Mouse (Mus musculus): Measurements from ENCODE around the gene Borcs7.

Borcs7 gene

DNA sequence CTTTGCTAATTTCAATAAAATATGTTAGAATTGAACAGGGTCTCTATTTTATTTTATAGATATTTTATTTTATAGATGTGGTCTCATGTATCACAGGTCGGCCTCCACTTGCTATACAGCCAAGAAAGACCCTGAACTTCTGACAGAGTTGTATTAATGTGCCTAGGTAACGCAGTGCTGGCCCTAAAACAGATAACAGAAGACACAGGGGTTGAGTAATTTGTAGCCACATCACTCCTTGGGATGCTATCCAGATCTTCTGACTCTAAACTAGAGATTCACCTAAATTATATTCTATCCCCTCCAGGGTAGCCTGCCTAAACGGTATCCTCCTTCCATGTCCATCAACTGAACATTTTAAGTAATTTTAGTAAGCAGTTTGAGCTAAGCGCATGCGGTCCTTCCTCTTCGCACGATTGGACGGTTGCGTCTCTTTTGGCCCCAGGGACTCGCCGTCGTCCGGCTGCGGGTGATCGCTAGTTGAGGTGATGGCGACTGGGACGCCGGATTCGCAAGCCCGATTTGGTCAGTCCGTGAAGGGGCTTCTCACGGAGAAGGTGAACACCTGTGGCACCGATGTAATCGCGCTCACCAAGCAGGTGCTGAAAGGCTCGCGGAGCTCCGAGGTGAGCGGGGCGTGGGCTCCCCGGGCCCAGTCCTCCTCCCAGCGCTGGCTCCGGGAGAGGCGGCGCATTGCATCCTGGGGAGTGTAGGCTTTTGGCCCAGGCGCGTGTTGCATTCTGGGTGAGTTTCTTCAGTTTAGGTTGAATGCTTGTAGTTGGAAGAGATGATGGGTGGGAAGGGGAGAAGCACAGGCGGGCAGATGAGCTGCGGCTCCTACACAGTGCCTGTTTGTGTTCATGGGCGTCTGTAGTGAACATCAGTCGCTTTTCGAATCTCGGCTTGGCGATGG lies at the start of gene Borcs7:
Gene Borcs7 (plus strand): TSS at position 447 of the 913 bp plus-strand sequence.
- peak; percentile 88 for DNase-seq (ENCODE audit: low read depth, low spot score)

DNA sequence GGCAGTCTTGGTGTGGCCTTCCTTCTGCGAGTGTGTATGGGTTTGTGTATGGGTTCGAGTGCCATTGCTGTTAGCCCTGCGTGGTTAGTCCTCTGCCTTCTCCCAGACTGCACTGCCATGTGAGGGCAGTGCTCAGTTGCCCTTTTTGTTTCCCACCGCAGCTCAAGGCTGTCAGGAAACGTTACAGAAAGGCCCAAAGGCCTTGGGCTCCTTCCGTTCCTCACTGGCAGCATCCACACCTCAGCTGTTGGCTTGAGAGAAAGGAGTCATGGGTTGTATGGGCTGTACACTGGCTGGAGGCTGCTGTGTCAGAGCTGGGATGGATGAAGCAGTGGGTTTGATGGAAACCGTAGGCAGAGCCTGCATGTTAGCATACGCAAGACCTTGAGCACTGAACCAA lies 48.9 kb upstream of the Borcs7 start:
- DNase-seq (ENCODE audit: low read depth, low spot score) = no peak

DNA sequence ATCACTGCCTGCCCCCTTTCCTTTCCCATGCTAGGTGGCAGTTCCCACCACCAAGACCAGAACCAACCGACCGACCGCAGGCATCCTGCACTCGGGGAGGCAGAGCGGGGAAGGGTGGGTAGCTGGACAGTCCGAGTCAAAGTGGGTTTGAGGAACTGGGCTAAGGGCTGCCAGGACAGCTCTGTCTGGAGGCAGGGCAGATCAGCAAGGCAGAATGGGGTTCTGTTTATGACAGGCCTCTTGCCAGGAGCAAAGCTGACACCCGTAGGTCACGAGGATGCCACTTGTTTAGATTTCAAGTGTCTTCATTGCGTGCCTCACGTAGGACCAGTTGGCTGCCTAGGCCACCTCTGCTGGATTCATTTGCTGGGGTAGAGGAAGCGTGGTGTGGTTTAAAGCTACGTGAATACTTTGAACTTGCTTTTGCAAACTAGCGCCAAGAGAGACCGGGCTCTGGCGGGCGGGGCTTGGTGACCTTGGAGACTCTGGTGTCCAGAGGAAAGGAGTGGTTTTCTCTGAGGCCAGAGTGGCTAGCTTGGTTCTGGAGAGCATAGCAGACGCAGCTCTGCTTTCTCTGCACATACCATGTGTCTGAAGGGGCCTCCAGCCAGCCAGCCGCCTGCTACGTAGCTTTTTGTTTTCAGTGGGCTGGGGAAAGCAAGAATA lies 48.2 kb upstream of the Borcs7 start:
- DNase-seq (ENCODE audit: low read depth, low spot score) = no peak

DNA sequence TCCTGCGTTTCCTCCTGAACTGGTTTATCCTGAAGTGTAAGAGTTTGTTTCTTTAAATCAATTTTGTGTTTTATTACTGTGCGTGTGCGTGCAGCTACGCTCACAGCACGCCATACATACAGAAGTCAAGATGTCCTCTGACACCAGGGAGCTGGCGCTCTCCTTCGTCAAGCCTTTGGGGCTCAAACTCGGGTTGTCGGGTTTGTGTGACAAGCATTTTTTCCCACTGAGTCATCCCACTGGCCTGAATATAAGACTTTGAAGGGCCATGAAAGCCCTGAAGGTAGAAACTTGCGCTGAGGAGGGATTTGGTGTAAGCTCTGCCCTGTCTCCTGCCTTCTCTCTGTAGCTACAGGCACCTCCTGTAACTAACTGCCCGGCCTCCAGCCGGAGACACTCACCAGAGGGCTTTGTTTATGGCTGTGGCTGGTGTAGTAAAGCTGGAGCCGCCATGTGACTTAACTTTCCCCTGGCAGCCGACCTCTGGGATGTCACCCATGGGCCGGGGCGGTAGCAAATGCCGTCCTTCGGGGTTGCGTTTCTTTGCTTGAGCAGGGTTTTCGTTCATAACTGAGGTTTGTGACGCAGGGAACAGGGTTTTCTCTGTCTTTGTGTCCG lies 47.5 kb upstream of the Borcs7 start:
- DNase-seq (ENCODE audit: low read depth, low spot score) = no peak

DNA sequence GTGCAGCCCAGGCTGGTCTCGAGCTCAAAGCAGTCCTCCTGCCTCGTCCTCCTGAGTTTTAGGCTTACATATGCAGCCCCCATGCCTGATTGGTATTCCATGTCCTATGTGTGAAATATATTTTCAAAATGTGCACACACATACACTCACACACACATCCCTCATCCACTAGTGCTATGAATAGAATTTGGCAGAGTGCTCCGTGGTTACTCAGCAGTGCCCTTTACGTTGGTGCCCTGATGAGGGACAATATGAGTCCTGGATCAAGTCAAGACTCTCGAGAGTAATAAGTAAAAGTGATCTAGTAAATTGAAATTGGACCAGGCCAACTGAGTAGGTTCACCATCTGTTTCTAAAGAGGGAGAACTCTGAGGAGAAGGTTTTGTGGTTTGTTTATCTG lies 46.5 kb upstream of the Borcs7 start:
- no peak for DNase-seq (ENCODE audit: low read depth, low spot score)

DNA sequence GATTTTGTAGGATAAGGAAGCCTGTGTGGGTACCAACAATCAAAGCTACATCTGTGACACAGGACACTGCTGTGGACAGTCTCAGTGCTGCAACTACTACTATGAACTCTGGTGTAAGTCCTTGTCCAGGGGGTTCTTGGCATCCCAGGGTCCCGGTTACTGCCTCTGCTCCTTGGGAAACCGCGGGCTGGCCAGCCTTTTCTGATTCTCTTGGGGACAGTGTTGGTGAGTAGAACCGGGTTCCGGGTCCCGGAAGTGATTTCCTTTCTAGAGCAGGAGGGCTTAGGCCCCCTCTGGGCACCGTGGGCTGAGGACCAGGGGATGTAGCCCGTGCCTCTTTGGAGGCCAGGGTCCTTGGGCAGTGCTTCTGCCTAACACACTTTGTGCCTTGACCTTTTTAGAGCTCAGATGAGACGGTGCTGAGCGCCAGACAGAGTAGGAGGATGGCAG lies 45.3 kb upstream of the Borcs7 start:
- DNase-seq (ENCODE audit: low read depth, low spot score) = no peak

DNA sequence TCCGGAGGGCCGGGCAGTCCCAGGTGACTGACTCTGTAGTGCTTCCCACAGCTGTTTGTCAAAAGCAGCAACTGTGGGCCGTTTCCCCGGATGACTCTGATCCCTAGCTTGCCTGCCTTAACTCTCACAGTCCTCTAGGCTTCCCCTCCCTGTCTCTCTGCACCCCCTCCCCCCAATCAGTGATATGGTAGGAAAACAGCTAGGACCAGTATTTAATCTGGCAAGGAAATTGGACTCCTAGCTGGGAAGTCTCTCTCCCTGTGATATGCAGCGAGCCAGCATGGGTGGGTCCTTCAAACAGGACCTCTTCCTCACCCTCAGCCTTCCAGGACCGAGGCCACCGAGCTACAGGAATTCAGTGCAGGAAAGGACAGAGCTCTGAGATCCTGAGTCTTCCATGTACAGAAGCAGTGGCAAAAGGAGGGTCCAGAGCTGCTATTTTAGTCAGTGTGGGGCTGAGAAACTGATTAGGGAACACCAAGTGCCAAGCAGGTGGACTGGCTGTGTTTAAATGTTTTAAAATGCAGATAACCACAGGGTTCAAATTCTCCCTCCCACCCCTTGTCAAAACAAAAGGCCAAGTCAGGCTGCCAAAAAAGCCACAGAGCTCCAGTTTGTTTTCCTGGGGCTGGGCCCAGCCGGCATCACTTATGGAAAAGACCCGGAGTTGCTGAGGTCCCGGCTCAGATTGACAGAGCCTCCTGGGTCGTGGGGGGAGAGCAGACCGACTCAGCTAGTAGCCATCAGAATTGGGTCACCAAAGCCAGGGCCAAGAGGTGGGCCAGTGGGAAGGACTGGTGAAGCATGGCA lies 44.7 kb upstream of the Borcs7 start:
- no peak for DNase-seq (ENCODE audit: low read depth, low spot score)

DNA sequence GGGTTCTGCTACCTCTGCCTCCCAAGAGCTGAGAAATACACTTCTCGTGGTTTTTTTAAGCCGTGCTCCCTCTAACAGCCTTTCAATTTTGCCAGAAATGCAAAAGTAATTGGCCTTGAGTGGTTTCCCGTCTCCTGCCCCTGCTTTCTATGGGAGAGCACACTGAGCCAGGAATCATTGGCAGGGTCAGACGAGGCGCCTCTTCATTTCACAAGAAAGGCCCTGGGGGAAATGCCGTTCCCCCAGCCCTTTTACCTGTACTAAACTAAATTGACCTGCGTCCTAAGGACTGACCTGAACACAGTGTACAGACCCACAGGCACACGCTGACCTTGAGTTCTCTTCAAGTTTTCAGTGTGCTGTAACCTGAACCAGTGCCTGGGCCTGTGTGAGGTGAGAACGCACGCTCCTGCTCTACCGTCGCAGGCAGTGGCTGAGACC lies 43.6 kb upstream of the Borcs7 start:
- DNase-seq (ENCODE audit: low read depth, low spot score) = no peak

DNA sequence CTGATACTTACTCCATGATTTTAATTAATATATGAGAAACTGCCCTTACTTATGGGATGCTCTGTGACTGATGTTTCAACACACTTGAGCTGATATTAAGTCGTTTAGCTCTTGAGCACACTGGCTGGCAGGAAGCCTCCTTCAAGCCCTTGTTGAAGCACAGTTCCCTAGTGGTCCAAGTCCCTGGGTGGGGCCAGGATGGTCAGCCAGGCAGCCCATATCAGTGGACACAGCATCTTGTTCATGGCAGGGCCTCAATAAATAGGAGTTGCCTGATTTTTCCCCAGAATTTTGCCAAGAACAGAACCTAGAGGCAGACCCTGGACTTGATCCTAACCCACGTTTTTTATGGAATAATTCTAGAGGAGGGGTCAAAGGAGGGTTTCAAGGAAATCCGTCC lies 42.5 kb upstream of the Borcs7 start:
- no peak for DNase-seq (ENCODE audit: low read depth, low spot score)

DNA sequence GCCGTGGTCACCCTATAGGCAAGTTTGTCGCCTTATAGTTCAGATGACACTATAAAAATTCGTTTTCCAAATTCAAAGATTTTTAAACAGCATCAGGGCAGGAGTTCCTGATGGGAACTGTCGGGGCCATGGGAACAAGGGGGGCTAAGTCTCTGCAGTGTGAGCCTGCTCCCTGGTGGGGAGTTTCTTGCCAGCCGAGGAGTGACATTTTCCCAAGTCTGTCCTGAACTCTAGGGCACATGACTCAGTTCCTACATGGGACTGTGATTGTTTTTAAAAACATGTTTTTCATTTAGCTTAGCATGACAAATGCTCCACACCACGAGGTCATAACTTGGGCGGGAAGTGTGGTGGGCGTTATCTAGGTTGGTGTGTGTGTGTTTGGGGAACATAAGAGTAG lies 41.9 kb upstream of the Borcs7 start:
- DNase-seq (ENCODE audit: low read depth, low spot score) = no peak

DNA sequence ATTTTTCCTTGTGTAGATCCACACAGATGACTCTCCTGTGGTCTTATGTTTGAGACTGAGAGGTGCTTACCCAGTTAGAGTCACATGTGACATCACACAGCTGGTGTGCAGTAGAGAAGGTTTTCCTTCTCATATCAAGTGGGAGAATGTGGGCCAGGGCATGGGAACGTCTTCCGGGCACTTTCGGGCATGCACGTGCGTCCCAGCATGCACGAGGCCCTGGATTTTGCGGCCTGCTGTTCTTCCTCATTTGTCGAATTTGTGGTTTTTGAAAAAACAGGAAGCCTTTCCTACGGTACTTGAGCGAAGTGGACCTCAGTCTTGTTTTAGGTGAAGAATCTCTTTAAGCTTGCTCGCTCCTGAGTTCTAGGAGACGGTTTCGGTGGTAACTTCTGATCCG lies 41.1 kb upstream of the Borcs7 start:
- DNase-seq (ENCODE audit: low read depth, low spot score) = no peak

DNA sequence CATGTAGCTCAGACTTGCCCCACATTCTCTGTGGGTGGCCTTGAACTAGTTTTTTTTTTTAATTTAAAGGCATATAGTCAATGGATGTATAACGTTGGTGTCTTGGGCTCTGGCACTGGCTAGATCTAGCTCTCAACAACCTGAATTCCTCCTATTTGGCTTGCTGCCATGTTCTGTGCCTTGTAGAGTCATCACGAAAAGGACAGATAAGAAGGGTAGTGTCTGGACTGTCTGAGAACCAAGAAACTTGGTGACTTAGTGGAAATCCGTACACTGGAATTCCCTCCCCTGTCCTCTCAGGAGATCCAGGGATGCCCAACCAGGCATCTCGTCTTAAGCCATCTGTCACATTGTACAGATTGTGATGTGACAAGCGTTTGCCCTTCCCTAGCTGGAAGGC lies 36.5 kb upstream of the Borcs7 start:
- DNase-seq (ENCODE audit: low read depth, low spot score) = no peak

DNA sequence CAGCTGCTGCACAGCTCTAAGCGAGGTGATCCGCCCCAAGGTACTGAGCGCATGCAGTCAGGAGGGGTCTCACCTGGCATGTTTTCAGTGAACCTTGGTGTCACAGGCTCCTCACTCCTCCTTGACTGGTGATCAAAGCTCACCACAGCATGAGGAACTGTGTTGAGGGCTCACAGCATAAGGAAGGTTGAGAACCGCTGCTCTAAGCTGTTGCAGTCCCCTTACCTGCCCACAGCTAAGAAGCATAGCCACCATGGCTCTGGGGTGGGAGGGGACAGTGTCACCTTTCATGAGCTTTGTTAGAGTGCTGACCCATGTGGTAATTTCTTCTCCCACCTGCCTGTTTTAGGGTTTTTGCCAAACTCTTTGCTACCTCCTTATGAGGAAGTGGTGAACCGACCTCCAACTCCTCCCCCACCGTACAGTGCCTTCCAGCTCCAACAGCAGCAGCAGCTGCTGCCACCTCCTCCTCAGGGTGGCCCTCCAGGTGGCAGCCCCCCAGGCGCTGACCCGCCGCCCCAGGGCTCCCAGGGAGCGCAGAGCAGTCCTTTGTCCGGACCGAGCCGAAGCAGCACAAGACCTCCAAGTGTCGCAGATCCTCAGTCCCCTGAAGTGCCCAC lies 36.0 kb upstream of the Borcs7 start:
- DNase-seq (ENCODE audit: low read depth, low spot score) = no peak

DNA sequence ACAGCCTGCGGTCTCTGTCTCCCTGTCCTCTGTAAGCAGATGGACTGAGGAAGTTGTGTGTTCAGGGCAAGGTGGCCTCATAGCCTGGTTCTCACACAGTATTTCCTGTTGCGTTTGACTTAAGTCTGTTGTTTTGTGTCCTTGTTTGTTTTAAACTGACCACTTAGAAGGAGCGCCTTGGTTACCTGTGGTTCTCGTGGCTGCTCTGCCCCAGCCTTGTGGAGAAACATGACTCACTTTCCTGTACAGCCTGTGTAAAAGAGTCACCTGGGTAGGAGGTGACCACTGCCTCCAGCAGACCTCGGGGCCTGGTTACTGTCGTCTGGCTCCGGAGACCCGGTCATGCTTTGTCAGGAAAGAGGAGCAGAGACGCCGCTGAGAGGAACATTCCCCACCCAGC lies 34.1 kb upstream of the Borcs7 start:
- no peak for DNase-seq (ENCODE audit: low read depth, low spot score)

DNA sequence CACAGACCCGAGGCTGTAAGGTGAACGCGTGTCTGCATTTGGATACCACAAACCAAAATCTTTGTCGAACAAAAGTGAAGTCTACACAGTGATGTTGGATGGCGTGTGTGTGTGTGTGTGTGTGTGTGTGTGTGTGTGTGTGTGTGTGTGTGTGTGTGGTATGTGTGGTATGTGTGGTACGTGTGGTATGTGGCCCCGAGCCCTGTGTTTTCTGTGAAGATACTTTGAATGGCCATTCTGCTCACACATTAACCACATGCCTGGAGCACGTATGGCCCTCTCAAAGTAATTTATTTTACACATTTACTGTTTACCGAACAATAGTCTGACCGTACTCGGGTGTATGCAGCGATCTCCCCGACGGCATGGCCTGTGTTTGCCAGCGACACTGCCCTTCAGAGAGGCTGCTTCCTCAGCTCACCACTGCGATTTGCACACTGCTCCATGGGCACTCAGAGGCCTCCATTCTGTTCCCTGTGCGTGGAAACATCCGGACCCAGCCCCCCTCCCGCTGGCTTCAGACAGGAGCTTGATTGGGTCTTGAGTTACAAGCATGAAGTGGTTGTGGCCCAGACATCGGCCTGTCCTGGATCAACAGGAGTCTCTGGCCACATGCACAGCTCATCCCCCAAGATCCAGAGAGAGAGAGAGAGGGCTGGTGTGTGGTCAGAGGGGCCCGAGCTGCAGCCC lies 33.4 kb upstream of the Borcs7 start:
- DNase-seq (ENCODE audit: low read depth, low spot score) = peak; percentile 34

DNA sequence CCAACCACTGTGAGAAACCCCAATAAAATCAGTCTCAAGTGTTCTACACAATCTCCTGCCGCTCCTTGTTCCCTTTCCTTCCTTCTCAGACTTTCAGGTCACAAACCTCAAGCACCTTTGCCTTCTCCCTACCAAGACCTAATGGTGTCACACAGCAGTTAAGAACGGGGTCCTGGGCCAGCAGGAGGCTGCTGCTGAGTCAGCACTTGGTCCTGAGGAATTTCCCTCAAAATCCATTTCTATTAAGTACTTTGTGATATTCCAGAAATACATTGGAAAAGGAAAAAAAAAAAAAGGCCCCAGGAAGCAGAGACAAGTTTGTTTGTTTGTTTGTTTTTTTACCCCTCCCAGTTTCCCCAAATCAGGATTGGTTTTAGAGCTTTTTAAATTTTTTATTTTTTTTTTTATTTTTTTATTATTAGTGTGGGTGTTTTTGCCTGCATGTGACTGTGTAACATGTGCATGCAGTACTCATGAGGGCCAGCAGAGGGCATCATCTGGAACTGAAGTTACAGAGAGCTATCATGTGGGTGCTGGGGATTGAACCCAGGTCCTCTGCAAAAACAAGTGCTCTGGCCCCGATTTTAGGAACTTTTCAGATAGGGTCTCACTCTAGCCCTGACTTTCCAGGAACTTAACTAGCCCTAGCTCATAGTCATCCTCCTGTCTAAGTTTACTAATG lies 32.2 kb upstream of the Borcs7 start:
- DNase-seq (ENCODE audit: low read depth, low spot score) = peak; percentile 84

DNA sequence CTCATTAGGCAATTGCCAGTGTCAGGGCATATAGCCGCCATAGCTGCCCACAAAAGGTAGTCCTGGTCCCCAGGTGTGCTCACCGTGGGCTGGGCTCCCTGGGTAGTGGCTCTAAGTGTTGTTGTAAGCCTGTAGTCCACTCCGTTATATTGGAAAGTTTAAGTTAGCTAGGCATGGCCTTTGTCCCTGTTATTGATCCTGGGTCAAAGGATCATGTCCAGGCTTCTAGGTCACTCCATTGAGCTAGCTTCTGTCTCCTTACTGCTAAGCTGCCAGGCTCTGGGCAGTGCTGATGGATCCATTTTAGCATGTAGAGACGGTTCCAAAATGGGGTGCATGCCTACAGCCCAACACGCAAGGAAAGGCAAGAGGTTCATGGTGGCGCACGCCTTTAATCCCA lies 31.4 kb upstream of the Borcs7 start:
- DNase-seq (ENCODE audit: low read depth, low spot score) = no peak

DNA sequence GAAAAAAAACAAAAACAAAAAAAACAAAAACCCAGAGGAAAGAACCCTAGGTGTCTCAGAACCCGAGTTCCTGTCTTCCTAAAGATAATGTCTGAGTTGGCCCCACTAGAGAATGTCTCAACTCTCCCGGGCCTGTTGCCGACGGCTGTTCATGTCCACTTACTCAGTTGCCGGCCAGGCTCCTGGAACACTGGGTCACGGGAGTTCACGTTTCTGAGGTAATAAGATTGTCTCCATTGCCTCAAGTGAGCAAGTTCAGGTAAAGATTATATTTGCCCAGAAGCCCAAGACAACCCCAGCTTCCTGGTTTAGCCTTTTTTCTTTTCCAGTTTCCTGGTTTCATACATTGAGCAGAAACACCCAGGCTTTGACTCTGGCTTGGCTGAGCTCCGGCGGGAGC lies 30.9 kb upstream of the Borcs7 start:
- DNase-seq (ENCODE audit: low read depth, low spot score) = no peak

DNA sequence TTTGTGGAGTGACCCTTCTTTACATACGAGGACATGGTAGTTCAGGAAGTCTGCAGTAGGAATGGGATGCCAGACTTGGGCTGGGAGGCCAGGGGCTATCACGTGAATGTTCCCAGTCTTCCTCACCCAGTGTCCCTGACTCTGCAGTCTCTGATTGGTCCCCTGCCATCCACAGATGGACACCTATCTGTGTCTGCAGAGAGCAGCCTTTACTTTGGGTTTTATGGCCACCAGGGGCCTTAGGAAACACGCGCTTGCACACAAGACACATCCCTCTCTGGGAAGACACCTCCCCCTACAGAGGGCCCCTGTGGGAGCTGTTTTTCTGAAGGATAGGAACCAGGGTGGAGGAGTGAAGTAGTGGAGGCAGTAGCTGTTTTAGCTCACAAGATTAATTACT lies 28.2 kb upstream of the Borcs7 start:
- DNase-seq (ENCODE audit: low read depth, low spot score) = no peak

DNA sequence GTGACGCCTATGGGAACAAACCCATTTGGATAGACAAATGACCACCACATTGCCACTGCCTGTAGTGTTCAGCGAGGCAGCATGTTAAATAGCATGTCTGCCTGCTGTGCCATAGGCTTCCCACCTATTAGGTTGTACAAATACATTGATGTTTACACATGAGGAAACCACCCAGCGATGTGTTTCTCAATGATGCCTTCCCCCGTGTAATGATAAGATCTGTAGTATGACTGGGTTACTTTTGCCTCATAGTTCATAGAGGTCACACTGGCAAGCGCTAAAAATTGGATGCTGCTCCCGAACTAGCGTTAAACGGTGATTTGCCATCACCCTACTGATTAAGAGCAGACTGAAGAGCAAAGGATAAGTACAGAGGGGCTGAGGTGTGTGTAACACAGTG lies 27.5 kb upstream of the Borcs7 start:
- no peak for DNase-seq (ENCODE audit: low read depth, low spot score)

All from ES-CJ7 (cell line).